Mouse (Mus musculus) cerebellum, postnatal 25 days (tissue): ENCODE measurements around the gene Mgst2.
A peak's percentile ranks its signal among the peaks of the same experiment; 100 is the strongest.

Source experiments
- DNase-seq, 2 experiments: peaks; one replicate each; pipeline ENCODE4 v3.0.0; 2021; ENCODE audit warnings: mixed read lengths in 2 of 2

Gene Mgst2

DNA sequence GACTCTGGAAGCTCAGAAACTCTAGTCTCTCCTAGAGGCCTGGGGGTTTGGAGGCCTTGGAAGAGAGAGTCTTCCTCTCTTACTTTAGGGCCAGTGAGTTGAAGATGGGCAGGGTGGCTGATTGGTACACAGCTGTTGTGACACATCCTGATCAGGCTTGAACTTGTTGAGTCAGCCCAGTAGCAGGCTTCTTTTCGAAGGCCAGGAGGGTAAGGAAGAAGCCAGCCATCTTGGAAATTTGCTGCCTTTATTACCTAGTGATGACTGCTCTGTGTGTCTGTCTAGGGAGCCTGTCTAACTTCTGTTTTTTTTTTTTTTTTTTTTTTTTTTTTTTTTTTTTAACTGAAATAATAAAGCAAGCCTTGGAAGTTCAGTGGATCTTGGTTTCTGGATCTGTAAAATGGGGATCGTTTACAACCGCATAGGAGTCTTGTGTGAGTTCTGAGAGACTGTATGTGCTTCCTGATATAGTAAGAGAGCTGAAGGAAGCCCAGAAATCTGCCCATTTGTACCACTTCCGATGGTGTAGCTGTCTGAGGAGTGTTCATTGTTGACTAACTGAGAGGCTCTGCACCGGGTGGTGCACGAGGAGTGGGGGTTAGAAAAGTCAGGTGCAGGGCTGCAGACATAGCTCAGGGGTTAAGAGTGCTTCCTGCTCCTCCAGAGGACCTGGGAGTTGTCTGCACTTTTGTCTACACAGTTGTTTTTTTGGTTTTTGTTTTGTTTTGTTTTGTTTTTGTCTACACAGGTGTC, 5.7 kb upstream of the Mgst2 start:
- DNase-seq = no peak

DNA sequence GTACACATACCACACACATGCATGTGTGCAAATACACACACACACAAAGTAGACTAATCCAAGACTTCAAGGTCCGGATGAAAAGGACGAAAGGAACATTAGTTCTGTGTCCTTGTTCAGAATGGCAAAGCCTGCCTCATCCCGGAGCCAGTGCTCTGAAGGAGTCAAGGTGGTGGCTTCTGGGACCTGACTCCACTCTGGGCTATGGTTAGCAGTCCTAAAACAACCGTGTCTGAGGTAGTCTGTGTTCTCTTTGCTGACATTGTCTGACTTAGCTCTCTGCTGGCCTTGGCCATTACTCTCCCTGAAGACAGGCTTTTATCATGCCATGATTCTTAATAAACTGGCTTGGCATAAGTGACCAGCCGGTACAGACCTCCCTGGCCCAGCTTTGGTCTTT, 745 bp upstream of the Mgst2 start:
- DNase-seq = no peak

DNA sequence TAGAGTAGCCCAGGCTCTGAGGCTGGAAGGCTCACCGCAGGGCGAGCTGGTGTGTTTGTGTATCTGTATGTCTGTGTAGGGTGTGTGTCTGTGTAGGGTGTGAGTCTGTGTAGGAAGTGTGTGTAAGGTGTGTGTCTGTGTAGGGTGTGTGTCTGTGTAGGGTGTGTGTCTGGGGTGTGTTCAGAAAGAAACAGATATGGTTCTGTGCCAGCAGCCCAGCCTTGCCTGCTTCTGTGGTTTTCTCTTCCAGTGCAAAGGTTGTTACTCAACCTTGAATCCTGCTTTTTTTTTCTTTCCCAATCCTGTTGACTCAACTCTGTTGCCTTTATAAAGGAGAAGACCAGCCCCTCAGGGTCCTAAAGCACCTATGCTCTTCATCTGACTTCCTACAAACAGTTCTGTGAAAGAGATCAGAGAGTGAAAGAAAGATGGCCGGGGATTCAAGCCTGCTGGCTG, 689 bp downstream of the Mgst2 start:
- DNase-seq = no peak

DNA sequence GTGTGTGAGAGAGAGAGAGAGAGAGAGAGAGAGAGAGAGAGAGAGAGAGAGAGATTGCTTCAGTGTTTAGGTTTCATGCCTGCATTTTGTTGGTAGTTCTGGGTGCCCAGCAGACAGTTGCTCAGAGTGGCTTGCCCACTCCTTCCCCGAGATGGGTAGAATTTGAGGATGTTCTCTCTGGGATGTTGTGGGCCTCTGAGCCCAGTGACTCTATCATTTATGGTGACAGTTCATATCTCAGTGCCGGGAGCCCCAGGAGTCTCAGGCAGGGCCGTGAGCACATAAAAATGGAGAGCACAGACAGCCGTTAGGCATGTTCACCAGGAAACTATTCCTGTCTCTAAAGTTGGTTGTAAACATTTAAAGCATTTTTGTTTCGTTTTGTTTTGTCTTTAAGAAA, 1.2 kb downstream of the Mgst2 start:
- no peak for DNase-seq

DNA sequence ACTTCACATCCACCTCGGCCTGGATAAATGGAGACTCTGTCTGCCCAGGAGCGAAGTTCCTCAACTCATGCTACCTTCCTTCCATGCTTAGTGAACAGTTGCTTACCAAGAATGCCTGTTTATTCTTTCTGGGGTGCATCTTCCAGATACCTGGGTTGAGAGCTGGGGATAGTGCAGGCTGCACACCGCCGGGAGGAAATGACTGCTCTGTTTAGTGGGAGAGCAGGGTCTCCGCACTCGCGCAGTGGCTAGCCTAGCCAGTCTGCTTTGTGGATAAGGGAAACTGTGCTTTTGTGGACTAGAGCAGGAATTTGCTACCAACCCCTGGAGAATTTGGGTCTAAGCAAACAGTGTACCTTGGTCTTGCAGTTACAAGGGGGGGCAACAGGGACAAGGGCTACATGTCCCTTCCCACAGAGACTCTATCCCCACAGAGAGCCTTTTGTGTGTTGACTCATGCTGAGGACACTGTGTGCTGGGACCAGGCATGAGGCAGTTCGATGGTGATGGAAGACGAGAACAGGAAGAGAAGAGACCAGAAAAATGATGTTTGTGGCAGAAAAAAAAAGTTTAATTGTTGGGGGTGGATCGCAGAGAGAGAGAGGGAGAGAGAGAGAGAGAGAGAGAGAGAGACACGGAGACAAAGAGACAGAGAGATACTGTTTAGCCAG, 1.9 kb downstream of the Mgst2 start:
- no peak for DNase-seq

DNA sequence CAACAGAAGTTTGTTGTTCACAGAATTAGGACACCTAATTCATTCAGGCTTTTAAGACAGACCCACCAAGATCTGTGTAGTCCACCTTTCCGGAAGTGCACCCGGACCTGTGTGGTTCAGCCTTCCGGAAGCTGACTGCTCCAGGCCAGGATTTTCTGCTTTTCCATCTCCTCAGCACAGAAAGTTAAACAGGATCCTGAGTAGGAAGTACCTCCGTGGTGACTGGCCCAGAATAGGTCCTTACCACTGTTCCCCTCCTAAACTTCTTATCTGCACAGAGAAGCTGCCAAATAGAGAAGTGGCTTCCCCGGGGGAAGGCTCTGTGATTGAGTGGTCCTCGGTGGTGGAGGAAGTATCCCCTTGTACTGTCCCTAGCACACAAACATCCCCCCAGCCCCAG, 2.4 kb downstream of the Mgst2 start:
- DNase-seq = no peak

DNA sequence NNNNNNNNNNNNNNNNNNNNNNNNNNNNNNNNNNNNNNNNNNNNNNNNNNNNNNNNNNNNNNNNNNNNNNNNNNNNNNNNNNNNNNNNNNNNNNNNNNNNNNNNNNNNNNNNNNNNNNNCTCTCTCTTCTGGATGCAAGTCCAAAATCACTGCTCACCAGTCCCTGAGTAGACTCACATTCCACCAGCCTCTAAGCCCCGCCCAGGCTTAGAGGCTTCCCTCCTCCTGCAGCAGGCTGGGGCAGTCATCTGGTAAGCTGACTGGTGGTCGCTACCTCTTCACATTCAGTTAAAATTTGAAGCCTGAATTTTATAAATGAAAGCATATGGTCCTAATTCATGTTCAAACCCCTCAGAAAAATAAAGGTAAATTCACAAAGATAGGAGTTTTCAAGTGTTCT, 8.4 kb downstream of the Mgst2 start:
- no peak for DNase-seq

DNA sequence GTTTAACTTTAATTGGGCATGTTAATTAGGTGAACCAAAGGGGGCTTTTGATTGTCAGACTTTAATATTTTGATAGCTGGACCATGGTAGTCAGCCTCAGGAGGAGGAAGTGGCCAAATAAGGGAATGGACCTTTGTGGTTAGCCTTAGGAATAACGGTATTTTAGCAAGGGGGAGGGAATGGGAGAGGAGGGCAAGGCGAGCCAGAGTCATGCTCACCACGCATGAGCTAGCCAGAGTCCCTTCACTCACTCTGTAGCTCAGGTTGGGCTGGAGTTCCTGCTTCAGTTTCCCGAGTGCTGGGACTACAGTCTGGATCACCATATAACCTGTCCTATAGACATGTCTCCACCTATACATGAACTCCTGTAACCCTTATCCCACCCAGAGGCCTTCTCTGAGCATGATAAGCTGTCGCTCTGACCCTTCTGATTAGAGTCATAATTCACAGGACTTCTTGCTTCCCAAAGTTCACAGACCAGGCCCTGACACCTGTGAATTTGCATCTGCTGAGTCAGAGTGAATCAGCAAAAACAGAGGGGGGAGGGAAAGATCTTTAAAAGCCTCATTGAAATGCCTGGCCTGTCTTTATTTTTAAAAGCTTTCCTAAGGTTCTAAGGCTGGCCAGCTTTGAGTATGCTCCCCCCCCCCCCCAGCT, 10.4 kb downstream of the Mgst2 start:
- DNase-seq = no peak

DNA sequence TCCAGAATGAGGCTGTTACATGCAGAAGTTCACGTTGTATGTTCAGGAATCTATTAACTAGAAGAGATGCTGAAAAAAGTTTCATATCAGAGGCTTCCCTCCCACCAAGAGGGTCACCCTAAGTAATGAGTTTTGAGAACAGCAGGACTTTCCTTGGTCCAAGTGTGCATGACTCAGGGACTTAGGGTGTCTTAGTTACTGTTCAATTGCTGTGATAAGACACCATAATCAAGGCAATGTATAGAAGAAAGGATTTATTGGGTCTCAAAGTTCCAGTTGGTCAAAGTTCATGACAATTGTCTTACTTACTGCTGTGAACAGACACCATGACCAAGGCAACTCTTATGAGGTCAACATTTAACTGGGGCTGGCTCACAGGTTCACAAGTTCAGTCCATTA, 10.9 kb downstream of the Mgst2 start:
- DNase-seq = no peak

DNA sequence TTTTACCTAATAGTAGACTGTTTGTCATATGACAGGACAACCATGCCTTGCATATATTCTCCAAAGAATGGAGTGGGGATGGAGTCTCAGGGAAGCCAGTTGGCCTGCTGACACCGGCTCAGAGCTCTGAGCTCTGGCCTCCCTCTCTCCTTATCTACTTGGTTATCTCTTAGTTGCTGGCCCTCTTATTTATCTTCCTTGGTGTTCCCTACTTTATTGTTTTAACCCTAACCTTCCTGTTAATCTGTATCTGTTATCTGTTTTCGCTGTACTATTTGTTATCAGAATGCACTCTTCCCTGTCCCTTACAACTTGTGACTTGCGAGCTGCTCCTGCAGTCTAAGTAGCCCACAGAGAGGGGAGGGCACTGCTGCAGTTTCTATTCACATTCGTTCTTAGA, 12.5 kb downstream of the Mgst2 start:
- no peak for DNase-seq

DNA sequence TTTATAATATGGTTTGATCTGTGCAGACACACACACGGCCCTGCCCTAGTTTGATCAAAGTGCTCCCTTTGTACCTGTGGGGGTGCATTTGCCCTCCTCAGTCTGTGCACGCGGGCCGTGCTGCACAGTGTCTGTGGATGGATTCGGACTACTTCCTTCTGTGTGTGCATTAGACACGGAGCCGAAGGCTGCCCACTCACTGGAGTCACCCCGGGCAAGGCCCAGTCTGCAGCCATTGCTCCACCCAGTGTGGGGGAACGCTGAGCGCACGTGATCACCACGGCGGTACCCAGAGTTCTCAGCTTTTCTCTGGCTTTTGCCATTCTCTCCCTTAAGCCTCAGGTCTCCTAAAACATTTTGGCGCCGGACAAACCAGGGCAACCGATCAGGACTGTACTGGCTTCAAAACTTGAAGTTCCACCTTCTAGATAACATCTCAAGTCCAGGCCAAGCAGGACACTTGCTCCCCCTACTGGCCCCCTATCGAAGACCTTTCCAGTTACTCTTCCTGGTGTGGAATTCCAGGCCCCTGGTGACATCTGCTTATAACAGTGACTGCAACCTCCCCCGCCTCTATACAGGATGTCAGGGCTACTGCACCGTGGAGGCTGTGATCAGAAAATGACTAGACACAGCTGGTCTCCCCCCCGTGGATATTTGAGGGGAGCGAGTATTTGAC, 13.4 kb downstream of the Mgst2 start:
- DNase-seq = peak; percentile 45 to 70

DNA sequence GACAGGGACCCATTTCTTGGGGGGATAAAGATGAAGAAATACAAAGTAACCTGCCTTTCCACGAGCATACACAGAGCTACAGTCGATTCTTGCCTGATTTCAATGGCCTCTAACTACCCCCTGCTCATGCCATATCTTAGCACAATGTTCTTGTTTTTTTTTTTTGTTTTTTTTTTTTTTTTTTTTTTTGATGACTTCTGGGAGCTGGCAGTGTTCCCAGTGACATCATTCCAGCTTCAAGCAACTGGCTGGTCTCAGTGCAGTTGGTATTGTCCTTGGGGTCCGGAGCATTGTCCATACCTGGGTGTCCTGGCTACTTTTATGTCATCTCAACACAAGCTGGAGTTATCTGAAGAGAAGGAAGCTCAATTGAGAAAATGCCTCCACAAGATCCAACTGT, 14.8 kb downstream of the Mgst2 start:
- DNase-seq = no peak

DNA sequence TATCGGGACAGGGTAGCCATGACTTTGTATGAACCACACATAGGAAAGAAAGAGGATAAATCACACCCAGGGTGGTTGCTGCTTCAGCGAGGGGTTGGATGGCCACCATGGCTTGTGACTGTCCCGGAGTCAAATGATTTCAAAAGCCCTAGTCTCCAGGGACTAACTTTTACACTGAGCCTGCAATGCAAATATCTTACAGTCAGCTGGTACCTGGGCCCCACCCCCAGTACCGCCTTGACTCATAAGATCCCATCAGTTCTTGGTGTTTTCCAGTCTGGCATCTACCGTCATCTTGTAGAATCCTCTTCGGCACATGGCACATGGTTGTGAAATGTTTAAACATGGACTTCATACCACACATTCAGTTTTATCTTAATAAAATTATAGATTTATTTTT, 25.4 kb downstream of the Mgst2 start:
- DNase-seq = no peak

DNA sequence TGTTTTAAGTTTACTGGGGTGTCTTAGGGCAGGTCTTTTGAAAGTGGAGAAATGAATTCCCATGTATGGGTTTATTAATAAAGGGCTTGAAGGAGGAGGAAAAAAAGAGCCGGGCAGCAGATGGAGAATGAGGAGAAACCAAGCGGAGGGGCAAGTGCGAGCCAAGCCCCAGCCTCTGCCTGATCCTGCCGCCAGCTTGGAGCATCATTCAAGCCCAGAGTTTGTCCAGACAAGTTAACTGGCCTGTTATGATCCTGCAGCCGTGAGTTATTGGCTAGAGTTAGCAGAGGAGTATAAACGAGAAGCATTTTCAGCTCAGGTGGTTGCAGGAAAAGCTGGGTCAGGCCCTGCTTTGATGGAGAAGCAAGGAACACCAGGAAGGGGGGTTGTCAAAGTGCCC, 26.2 kb downstream of the Mgst2 start:
- DNase-seq = no peak

DNA sequence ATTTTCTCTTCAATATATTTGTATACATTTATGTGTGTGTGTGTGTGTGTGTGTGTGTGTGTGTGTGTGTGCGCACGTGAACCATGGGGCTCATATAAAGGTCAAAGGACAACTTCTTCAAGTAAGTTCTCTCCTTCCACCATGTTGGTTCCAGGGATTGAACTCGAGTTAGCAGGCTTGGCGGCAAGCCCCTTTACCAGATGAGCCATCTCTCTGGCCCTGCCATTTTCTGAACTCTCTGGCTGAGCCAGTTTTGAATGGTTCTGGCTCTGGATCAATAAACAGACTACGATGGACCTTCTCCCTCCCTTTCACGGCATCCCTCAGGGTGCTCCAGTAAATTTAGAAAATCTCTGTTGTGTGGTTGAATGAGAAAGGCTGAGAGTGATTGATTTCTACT, 26.6 kb downstream of the Mgst2 start:
- no peak for DNase-seq

DNA sequence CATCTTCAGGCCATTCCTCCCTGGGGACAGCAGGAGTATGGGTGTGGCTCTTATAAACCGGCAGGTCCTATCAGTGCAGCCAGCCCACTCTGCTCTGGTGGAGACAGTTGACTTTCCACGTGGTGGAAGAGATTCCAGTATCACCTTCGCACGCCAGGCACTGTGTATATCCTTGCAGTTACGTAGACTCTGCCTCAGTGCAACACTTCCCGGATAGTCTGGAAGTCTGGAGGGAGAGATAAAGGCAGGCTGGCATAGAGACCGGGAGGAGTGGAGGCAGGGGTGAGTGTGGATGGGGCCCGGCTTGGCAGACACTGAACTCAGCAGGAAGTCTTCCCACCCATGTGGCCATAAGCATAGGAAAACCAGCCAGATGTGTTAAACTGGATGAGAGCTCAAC, 28.6 kb downstream of the Mgst2 start:
- DNase-seq = no peak

DNA sequence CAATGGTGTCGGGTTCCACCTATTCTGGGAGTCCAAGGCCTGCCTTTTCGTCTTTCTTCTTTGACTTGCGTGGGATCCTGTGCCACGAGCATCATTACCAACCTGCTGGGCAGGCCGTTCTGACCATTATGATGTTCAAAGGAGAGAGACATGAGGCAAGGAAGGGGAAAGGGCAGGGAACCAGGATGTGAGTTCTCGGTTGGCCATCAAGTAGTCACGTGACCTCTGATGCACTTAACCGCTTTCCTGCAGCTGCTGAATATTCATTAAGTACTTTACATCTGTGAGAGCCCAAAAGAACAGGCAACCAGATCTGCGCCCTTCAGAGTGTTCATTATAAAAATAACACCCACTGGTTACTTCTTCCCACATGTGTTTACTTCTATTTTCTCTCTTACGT, 33.0 kb downstream of the Mgst2 start:
- DNase-seq = no peak

DNA sequence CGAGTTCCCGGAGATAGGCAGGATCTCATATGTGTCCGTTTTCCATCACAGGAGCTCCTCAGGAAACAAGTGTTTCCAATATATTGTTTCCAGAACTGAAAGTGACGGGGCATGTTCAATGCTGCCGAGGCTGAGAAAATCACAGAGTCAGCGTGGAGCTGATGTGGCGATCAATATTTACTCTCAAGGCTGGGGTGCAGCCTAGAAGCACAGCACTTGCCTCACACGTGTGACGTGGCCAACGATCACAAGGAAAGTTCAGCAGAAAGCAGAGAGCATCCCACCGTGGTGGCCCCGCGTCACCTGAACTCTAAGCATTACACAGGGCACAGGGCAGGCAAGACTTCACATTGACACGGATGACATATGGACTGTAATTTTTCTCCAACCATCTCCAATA, 34.4 kb downstream of the Mgst2 start:
- DNase-seq = no peak

DNA sequence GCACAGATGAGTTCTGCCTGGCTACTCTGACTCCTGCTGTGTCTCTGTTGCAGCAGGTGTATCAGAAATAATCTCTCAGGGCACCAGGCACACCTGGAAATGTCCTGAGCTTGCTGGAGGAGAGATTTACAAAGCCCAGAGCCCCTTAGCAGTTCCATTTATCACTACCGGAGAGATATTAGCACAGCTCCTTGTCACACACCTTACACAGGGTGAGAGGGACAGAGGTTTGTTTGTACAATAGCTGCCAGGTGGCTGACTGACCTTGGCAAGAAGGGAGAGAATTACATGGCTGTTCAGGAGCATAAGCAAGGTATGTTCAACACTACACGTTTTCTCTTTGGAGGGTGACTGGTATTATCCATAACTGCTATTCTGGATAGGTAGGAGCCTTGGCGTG, 35.6 kb downstream of the Mgst2 start:
- DNase-seq = no peak

DNA sequence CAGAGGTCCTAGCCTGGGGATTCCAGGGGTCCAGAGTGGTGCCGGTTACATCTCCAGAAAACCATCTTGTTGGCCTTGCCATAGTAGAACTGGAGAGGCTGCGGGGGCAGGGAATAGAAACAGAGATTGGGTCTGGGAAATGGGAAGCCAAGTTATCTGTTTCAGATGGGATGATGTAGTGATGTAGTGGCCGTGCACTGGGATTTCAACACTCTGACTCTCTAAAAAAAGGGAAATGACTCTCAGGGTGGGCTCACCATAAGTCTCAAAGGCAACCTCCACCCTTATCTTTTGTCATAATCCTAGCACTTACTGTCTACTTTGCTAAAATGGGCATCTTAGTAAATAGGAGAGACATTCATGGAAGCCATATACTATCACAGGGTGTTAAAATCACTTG, 37.8 kb downstream of the Mgst2 start:
- no peak for DNase-seq

DNA sequence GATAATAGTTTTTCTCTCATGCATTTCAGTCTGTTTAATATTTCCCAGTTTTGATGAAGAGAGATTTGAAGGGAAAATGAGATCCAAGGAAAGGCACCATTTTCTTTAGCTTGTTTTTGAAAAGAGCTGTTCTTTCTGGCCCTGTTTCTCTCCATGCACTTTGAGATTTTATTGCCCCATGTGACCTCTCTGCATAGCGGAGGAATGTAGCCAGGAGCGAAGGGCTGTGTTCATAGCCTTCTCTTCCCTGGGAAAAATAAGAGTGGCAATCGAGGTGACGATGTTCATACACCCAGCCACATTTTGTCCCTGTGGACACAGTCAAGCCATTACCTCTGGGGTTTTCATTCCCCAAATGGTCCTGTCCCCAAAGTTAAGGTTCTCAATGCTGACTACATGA, 40.0 kb downstream of the Mgst2 start:
- no peak for DNase-seq

DNA sequence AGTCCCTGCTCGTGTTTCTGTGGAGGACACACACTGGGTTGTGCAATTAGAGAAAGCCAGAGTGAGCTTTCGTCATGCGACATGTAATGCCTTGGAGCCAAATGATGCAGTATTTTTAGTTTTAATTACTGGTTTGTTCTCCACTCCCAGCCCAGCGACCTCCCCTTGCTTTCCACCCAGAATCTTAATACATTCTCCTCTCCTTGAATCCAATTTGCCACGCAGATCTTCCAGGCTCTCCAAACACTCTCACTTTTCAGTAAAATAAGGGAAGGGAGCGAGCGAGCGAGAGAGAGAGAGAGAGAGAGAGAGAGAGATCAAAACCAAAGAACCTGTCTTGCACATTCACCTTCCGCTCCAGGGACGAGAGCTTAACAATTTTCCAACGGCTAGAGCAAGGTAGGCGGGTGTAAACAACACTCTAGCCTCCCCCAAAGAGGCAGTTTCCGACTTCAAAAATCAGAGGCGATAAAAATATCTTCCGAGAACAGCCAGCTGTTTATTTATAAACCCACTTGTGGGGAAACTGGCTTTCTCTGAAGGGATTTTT, 40.6 kb downstream of the Mgst2 start:
- peak in 1 of 2 experiments; percentile 39 for DNase-seq

DNA sequence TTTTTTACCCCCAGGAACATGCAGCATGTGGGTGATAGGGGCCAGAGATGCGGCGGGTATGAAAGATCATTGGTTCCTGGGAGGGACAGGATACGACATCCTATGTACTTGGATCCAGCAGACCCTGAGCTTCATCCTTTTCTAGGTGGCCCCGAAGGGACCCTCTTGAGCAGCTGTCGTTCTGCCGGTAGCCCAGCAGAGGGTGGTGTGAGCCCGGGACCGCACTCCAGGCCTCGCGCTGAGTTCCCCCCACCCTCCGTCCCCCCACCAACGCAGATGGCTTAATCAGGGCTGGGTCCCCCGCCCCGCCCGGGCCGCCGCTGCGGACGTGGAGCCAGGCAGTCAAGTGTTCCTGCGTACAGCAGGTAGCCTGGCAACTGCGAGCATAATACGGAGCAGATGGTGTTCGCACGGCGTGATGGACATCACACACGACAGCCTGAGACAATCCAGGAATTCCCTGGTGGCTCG, 41.2 kb downstream of the Mgst2 start:
- DNase-seq = peak; percentile 96 to 98
